Mouse (Mus musculus) testis, adult 2 months (tissue): ENCODE measurements around the gene Chmp4b. TPM values are rescaled to one million over a fixed set of nuclear protein-coding genes. Genes with fewer than 3 reads are reported as not detected.

Experiments used
- H3K27ac ChIP-seq: fragments of 200-500 bp; 2 replicates; pipeline ENCODE4 v1.5.1; 2012; ENCODE audit warnings: low read depth, low read length; ENCODE audit not compliant: control insufficient read depth, insufficient read depth
- H3K27me3 ChIP-seq: fragments of 200-500 bp; 2 replicates; pipeline ENCODE4 v1.6.1; 2012; ENCODE audit warnings: mild to moderate bottlenecking, low read length, moderate library complexity; ENCODE audit not compliant: control insufficient read depth, insufficient read depth
- H3K36me3 ChIP-seq: fragments of 200-500 bp; 2 replicates; pipeline ENCODE4 v1.6.1; 2012; ENCODE audit warnings: mild to moderate bottlenecking, low read length; ENCODE audit not compliant: control insufficient read depth, insufficient read depth
- H3K4me1 ChIP-seq: fragments of 200-500 bp; 2 replicates; pipeline ENCODE4 v1.6.1; 2012; ENCODE audit warnings: low read length; ENCODE audit not compliant: control insufficient read depth, insufficient read depth
- H3K4me3 ChIP-seq: fragments of 200-500 bp; 2 replicates; pipeline ENCODE4 v1.5.1; 2012; ENCODE audit warnings: low read depth, mild to moderate bottlenecking, low read length, moderate library complexity, mixed read lengths; ENCODE audit not compliant: control insufficient read depth
- CTCF ChIP-seq: fragments of 200-500 bp; IDR thresholded peaks from 2 replicates; pipeline ENCODE4 v1.5.1; 2012; ENCODE audit warnings: low read depth, mild to moderate bottlenecking, inconsistent platforms, low read length, moderate library complexity; ENCODE audit not compliant: control insufficient read depth, insufficient read depth, insufficient replicate concordance
- POLR2A ChIP-seq: fragments of 200-500 bp; IDR thresholded peaks from 2 replicates; pipeline ENCODE4 v1.6.1; 2012; ENCODE audit warnings: low read depth, mild to moderate bottlenecking, inconsistent platforms, low read length, moderate library complexity; ENCODE audit not compliant: control insufficient read depth
- polyA plus RNA-seq: library from polyadenylated mRNA; depleted of rRNA; stranded (reverse); fragments of >200 nt; gene quantifications from 2 replicates; pipeline ENCODE4 v1.2.3, GENCODE M21; 2012; rRNA removed

Gene Chmp4b
- polyA plus RNA-seq, 1 experiment = 135 TPM

DNA sequence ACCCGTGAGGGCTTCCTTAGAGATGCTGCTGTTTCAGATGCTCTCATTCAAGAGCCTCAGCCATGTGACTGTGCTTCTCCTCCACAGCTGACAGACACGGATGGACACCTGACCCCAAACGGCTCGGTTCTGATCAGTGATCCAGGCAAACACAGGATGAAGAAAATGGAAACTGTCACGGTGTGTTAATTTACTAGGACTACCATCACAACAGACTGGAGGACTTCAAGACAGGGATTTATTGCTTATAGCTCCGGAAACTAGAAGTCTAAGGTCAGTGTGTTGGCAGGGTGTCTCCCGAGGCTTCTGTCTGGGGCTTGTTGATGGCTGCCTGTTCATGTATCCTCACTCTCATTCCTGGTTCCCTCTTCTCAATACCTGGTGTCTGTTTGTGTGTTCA lies 83.9 kb downstream of the Chmp4b start:
- H3K4me3 ChIP-seq = no peak overlapping the region
- no peaks in the 10 kb centered on the region for H3K27me3 ChIP-seq
- H3K4me1 ChIP-seq = peaks cover 3% of the 10 kb centered on the region; the same call in 1 of the 2 replicates
- H3K36me3 ChIP-seq = no peaks in the 10 kb centered on the region
- TF ChIP-seq POLR2A (no peak), CTCF (no peak)
- no peak overlapping the region for H3K27ac ChIP-seq

DNA sequence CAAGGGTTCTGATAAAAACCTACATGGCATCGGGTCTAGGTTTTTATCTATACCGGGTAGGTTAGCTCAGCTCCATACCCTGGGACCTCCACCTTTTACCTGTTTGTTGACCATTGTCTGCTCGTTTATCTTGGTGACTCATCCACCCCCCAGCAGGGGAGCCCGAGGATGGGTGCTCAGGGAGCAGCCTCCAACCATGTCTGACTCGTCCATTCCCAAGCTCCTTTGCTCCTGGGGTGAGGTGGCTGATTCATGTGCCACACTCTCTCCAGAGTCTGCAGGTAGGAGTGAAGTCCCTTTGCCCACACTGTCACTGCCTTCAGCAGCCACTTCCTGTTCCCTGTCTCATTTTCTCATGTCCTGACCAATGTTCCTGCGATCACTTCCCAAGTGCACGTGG lies 84.5 kb downstream of the Chmp4b start:
- no peak overlapping the region for H3K4me3 ChIP-seq
- no peak for TF ChIP-seq POLR2A
- no peaks in the 10 kb centered on the region for H3K27me3 ChIP-seq
- no peak overlapping the region for H3K27ac ChIP-seq
- H3K36me3 ChIP-seq = no peaks in the 10 kb centered on the region
- H3K4me1 ChIP-seq = peaks cover 3% of the 10 kb centered on the region; the same call in 1 of the 2 replicates

DNA sequence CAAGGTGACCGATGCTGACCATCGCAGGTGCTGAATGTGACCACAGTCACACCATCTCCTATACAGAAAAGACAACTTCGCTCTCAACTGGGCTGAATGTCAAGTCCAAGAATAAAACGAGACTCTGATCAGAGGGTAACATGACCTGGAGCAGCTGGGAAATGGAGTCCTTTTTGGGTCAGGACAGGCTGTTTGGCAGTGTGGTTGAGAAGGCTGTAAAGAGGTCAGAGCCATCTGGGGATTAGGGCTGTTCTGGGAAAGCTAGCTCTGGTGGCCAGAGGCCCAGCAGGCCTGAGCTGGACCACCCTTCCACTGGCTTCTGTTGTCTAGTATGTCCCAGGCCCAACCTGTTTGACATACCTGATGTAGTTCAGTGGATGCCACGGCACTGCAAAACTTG lies 87.1 kb downstream of the Chmp4b start:
- Histone ChIP-seq H3K4me1 (peaks cover 3% of the 10 kb centered on the region; the same call in 1 of the 2 replicates), H3K36me3 (no peaks in the 10 kb centered on the region), H3K4me3 (no peak overlapping the region), H3K27me3 (no peaks in the 10 kb centered on the region), H3K27ac (no peak overlapping the region)
- TF ChIP-seq CTCF (no peak), POLR2A (no peak)

GRCm38 (mm10) chr2:154742911-154743819 lies 91.7 kb downstream of the Chmp4b start:
- Histone ChIP-seq H3K27ac (no peak overlapping the region), H3K4me3 (no peak overlapping the region), H3K36me3 (no peaks in the 10 kb centered on the region), H3K27me3 (no peaks in the 10 kb centered on the region), H3K4me1 (peaks cover 3% of the 10 kb centered on the region; the same call in 1 of the 2 replicates)
- TF ChIP-seq POLR2A (no peak), CTCF (no peak)

- no peak for TF ChIP-seq CTCF
- no peak for TF ChIP-seq POLR2A
- no peak overlapping the region for H3K27ac ChIP-seq
- no peaks in the 10 kb centered on the region for H3K36me3 ChIP-seq
- H3K4me1 ChIP-seq = peaks cover 6% of the 10 kb centered on the region
- H3K27me3 ChIP-seq = no peaks in the 10 kb centered on the region
- no peak overlapping the region for H3K4me3 ChIP-seq
Measured at GRCm38 (mm10) chr2:154743915-154744314, 92.4 kb downstream of the Chmp4b start.

Other genes with a start within 250 kb of the Chmp4b start
- 5.7 and 7.2 TPM in 2 replicates for gene Snta1, start 243.6 kb upstream of the Chmp4b start, polyA plus RNA-seq
- 10.2 and 12.6 TPM in 2 replicates for gene Cbfa2t2, start 215.2 kb upstream of the Chmp4b start, polyA plus RNA-seq
- gene 1700003F12Rik, start 104.6 kb upstream of the Chmp4b start, polyA plus RNA-seq = 828 and 1,092 TPM in 2 replicates
- gene Actl10, start 99.9 kb upstream of the Chmp4b start, polyA plus RNA-seq = 39.7 and 44.2 TPM in 2 replicates
- gene Necab3, start 92.8 kb upstream of the Chmp4b start, polyA plus RNA-seq = 62.9 and 65.1 TPM in 2 replicates
- 4.5 and 5.9 TPM in 2 replicates for gene E2f1, start 81.8 kb upstream of the Chmp4b start, polyA plus RNA-seq
- gene Pxmp4, start 48.0 kb upstream of the Chmp4b start, polyA plus RNA-seq = 3.3 TPM in 2 replicates
- 1.1 and 1.2 TPM in 2 replicates for gene Zfp341, start 38.4 kb upstream of the Chmp4b start, polyA plus RNA-seq
- 83.8 and 97.1 TPM in 2 replicates for gene 4930519P11Rik, start 38.3 kb upstream of the Chmp4b start, polyA plus RNA-seq
- not detected in 2 replicates for gene Gm14214, start 118.3 kb downstream of the Chmp4b start, polyA plus RNA-seq
- gene Raly, start 139.4 kb downstream of the Chmp4b start, polyA plus RNA-seq = 62.8 and 64.0 TPM in 2 replicates
- 1.4 and 2.9 TPM in 2 replicates for gene a, start 139.7 kb downstream of the Chmp4b start, polyA plus RNA-seq
- 23.3 and 24.5 TPM in 2 replicates for gene Eif2s2, start 241.2 kb downstream of the Chmp4b start, polyA plus RNA-seq